Mouse (Mus musculus): ENCODE results near the gene Olfr1393.

Gene Olfr1393

DNA sequence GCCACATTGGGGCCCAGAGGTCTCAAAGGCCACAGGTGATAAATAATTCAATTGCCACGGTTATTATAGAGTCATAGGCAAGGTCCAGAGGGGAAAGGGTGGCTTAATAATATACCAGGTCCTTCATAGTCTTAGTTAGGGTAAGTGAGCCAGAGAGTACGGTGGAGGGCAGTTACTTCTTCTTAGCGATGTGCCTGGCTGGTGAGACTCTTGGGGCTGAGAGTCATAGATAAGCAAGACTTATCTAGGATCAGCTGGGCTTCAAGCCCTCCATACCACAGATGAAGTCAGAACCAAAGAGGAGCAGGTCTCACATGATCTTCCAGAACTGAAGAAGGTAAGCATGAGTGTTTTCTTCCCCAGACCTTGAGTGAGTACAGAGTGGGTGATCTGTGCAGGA, at the start of gene Olfr1393:
Olfr1393 (plus strand) TSS at position 83 of the 400 bp plus-strand sequence.
- no peak for DNase-seq

GRCm38 (mm10) chr11:49232781-49233180, 45.3 kb upstream of the Olfr1393 start:
- no peak for DNase-seq

DNA sequence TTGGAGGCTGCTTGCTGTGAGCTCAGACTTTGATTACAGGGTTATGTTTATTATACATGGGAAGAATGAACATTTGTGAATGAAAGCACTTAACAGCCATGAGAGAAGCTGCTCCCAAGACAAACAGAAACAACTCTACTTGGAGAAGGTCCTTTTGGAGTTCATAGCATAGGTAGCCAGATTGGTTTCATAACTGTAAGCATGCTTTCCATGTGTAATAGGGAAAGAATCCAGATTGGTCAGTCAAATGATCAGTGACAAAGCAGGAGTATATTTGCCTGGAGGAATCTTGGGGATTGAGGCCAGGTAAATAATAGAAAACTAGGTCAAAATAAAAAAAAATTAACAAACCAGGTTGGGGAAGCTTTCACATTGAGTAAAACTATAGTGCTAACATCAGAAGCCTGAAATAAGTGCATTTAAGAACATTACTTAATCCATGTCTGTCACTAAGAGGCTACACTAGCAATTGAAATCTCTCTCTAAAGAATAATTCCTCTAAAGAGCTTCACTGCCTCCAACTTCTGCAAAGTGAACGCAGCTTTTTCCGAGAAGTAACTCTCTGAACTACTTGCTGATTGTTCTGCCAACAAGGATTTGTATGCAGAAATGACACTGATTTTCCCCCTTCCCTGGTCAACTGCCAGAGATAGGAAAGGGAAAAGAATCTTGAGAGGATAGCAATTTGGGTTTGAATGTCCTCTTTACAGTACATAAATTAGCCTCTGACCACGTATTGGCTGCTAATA, 42.5 kb upstream of the Olfr1393 start:
- no peak for DNase-seq

DNA sequence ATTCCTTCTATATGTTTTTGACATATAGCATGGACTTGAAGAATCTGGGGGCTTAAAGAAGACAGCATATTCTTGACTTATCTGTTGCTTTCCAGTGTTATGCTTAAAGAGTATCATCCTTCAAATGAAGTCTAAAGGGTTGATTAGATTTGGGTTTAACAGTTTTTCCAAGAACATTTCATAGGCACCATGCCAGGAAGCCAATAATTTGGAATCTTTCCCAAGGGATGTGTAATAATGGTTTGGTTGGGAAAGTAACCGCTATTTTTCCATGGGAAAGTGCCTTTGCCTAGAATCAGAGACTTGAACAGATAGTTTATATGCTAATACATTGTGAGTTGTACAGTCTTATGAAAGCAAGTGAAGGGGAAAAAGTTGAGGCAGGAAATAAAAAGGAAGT, 41.2 kb upstream of the Olfr1393 start:
- no peak for DNase-seq

GRCm38 (mm10) chr11:49237532-49237931, 40.6 kb upstream of the Olfr1393 start:
- DNase-seq, result no peak

DNA sequence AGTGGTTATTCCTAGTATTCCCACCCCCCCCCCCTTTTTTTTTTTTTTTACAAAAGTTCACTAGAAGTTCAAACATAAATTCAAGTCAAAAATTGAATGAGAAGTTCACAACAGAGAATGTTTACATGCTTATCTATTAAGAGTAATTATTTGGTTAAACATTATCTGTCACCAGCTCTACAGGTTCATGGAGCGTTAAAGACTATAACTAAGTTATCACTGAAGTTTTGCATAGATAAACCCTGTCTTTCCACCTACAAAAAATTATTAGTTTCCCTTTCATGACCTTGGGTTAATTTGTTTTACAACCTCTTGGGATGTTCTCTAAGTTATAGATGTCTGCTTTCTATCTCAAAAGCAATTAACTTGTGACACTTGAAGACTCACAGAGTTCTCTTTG, 37.8 kb upstream of the Olfr1393 start:
- DNase-seq, result no peak

GRCm38 (mm10) chr11:49240874-49241273, 37.2 kb upstream of the Olfr1393 start:
- no peak for DNase-seq

GRCm38 (mm10) chr11:49241471-49241870, 36.6 kb upstream of the Olfr1393 start:
- no peak for DNase-seq

DNA sequence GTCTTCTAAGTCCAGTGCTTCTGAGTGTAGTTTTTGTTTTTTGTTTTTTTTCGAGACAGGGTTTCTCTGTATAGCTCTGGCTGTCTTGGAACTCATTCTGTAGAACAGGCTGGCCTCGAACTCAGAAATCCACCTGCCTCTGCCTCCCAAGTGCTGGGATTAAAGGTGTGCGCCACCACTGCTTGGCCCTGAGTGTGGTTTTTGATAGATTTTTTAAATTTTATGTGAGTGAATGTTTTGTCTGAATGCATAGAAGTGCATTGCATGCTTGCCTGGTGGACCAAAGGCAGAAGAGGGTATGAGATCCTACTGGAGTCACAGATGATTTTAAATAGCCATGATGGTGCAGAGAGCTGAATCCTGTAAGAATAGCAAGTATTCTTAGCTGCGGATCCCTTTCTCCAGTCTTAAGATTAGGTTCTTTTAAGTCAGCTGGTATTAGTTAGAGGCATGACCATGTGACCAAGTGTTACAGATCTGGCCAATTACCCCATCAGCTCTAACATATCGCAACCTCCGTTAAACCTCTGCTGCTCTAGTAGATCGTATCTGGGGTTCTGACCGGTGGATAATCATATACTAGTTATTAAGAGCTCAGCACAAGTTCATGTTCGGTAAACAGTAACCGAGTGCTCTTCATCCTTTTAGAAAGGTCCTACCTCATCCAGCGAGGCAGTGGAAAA, 35.0 kb upstream of the Olfr1393 start:
- DNase-seq, result no peak

GRCm38 (mm10) chr11:49243727-49244594, 34.1 kb upstream of the Olfr1393 start, which contains the start of gene Mgat1:
Gene Mgat1 (plus strand): TSS chr11:49244191.
- peak; percentile 85 for DNase-seq

- no peak for DNase-seq
Observed at GRCm38 (mm10) chr11:49244595-49244930, 33.5 kb upstream of the Olfr1393 start.

DNA sequence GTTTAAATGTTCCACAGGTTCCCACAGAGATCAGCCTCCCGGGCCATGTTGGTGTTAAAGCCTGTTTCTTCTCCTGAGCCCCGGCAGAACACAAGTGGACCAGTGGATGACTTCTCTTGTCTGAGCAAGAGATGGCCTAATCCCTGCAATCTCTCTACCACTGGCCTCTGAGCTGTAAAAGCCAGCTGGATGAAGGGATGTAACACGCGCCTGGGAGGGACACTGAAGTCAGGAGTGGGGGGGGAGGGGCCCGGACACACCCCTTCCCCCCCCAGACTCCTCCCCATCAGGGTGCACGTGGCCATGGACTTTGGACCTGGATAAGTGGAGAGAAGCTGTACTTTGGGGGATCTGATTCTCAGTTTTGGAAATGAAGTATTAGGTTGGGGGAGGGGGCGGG, 32.9 kb upstream of the Olfr1393 start:
- DNase-seq, result no peak

GRCm38 (mm10) chr11:49245634-49246415, 32.3 kb upstream of the Olfr1393 start:
- DNase-seq, result no peak

- no peak for DNase-seq
Observed at GRCm38 (mm10) chr11:49246523-49246922, 31.6 kb upstream of the Olfr1393 start.

DNA sequence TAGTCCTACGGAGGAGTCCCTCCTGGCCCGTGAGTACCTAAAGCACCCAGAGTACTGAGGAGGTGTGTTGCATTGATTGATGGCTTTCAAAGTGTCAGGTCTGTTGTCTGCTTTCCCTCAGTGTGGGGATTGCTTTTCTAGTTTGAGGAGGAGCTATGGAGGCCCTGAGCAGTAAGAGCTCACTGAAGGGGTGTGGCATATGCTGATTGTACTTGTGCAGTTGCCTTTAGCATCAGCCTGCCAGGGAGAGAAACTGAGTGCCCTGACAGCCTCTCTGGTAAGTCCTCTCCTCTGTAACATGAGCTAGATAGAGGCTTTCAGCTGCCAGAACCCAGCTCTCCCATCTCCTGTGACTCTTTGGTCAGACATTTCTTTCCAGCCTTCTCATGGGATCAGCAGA, 30.8 kb upstream of the Olfr1393 start:
- no peak for DNase-seq

GRCm38 (mm10) chr11:49248226-49248973, 29.7 kb upstream of the Olfr1393 start:
- no peak for DNase-seq

GRCm38 (mm10) chr11:49248974-49249700, 29.0 kb upstream of the Olfr1393 start:
- no peak for DNase-seq

- no peak for DNase-seq
Observed at GRCm38 (mm10) chr11:49249811-49250421, 28.2 kb upstream of the Olfr1393 start.

GRCm38 (mm10) chr11:49250422-49251379, 27.4 kb upstream of the Olfr1393 start:
- peak; percentile 48 for DNase-seq

- DNase-seq, result no peak
Observed at GRCm38 (mm10) chr11:49251380-49251761, 26.7 kb upstream of the Olfr1393 start.

Data from cerebellum, adult 11 months (tissue).